Mouse (Mus musculus): ENCODE measurements at regions not wholly inside any gene's neighbourhood (a gene's known extent, or its start where the extent isn't known, plus 50 kb on each side); places are given as distances from the start of the nearest gene placed in this dataset.

GRCm38 (mm10) chr11:32931928-32932327, 107.5 kb upstream of the Smim23 start:
- no peak overlapping the region for H3K4me2 ChIP-seq
- H3K9ac ChIP-seq: no peak overlapping the region
- H3K27ac ChIP-seq: no peak overlapping the region
- no peaks in the 10 kb centered on the region for H3K9me3 ChIP-seq (replicated peaks)
- peaks cover 11% of the 10 kb centered on the region; the same call in 1 of the 2 replicates for H3K27me3 ChIP-seq (replicated peaks)
- H3K36me3 ChIP-seq: no peaks in the 10 kb centered on the region
- ATAC-seq: no peak
- WGBS (ENCODE audit: insufficient replicate concordance): 44% methylated on average over 9 of the region's 9 CpGs
- no peak overlapping the region for H3K4me3 ChIP-seq
- H3K4me1 ChIP-seq: no peaks in the 10 kb centered on the region

GRCm38 (mm10) chr11:32931018-32931417, 106.6 kb upstream of the Smim23 start:
- Histone ChIP-seq H3K4me1 (no peaks in the 10 kb centered on the region), H3K9me3 (replicated peaks) (no peaks in the 10 kb centered on the region), H3K4me2 (no peak overlapping the region), H3K9ac (no peak overlapping the region), H3K27ac (no peak overlapping the region), H3K27me3 (replicated peaks) (peaks cover 20% of the 10 kb centered on the region), H3K4me3 (no peak overlapping the region), H3K36me3 (no peaks in the 10 kb centered on the region)
- no peak for ATAC-seq
- 20% methylated on average over 12 of the region's 14 CpGs for whole genome bisulfite sequencing (ENCODE audit: insufficient replicate concordance)

DNA sequence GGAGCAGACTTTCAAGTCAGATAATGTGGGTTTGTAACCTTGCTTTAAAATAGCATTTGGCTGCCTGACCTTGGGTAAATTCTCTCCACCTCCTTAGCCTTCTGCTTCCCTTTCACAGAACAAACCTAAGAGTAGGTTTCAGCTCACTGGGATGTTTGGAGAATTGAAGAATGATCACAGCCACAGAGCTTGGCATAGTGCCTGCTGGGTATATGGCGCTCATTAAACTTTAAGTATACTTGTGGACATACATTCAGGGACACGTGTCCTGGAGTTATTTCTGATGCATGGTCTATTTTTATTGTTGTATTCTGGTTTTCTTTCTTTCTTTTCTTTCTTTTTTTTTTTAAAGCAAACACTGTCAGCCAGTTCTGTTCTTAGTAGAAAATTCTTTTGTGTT, 104.4 kb upstream of the Smim23 start:
- Histone ChIP-seq H3K4me2 (no peak overlapping the region), H3K4me3 (no peak overlapping the region), H3K27ac (no peak overlapping the region), H3K9me3 (replicated peaks) (no peaks in the 10 kb centered on the region), H3K9ac (no peak overlapping the region), H3K4me1 (no peaks in the 10 kb centered on the region; the same call in 1 of the 2 replicates), H3K27me3 (replicated peaks) (peaks cover 32% of the 10 kb centered on the region), H3K36me3 (no peaks in the 10 kb centered on the region)
- no peak for ATAC-seq
- WGBS (ENCODE audit: insufficient replicate concordance): 67% methylated on average over 2 of the region's 2 CpGs

DNA sequence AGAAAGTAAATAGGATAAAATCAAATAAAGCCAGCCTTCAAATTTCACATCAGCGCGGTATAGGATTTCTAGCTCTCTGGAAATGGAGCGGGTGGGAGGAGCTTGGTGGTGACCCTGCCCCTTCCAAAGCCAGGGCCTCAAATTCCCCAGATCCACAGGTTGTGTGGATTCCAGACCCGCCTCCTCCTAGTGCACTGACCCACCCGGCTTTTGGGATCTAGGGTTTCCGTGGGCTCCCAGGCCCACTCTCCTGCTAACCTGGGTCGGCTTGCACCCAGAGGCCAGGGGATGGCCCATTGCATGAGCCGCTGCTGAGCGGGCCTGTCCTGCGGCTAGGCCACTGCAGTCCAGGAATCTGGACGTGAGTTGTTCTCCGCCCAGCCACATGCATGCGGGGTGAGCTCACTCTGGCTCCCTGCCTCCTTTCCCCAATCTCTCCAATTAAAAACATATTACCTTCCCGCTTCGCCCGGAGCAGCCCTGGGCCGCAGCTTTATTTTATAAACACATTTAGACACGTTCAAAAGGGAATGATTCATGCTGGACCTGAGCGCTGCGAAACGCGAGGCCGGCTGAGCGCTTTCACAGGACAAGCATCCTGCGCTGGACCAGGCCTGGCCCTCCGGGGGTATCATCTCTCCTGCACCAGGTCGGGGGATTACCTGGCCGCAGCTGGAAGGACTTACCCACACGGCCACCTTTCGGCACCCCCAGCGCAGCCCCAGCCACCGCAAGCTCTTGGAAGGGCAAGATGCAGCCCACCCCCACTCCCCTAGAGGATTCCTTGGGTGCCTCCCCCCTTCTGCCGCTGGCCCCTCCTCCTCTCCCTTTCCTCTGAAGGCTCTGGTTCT, 101.2 kb upstream of the Smim23 start:
- H3K4me3 ChIP-seq: 0 out of 2 replicates have a peak overlapping the region, but pooled peaks have one; percentile 10
- ATAC-seq: no peak
- peak overlapping the region; percentile 41 for H3K4me2 ChIP-seq
- H3K9ac ChIP-seq: no peak overlapping the region
- H3K9me3 ChIP-seq (replicated peaks): no peaks in the 10 kb centered on the region
- H3K36me3 ChIP-seq: no peaks in the 10 kb centered on the region
- H3K27me3 ChIP-seq (replicated peaks): peaks cover 32% of the 10 kb centered on the region
- 20% methylated on average over 33 of the region's 33 CpGs for WGBS (ENCODE audit: insufficient replicate concordance)
- H3K27ac ChIP-seq: no peak overlapping the region
- no peaks in the 10 kb centered on the region; the same call in 1 of the 2 replicates for H3K4me1 ChIP-seq

DNA sequence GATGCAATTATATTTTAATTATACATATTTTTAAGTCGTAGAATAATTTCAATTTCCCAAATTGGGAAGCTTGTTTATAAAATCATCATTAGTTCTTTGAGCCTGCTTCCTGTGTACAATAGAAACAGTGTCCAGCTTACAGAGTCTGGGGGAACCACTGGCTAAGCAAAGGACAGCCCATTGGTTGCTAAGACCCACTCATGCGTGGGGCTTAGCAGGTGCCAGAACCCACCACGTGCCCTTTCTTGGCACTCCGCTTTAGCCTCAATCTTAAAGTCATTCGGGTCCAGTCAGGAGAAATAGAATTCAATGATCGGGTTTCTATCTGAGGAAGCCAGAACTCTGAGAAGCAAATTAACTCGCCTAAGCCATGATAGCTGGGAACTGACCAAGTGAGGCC, 100.5 kb upstream of the Smim23 start:
- Histone ChIP-seq H3K27ac (no peak overlapping the region), H3K9ac (no peak overlapping the region), H3K36me3 (no peaks in the 10 kb centered on the region), H3K4me1 (no peaks in the 10 kb centered on the region; the same call in 1 of the 2 replicates), H3K27me3 (replicated peaks) (peaks cover 26% of the 10 kb centered on the region), H3K9me3 (replicated peaks) (no peaks in the 10 kb centered on the region), H3K4me2 (no peak overlapping the region), H3K4me3 (no peak overlapping the region)
- WGBS (ENCODE audit: insufficient replicate concordance): 64% methylated on average over 7 of the region's 7 CpGs
- no peak for ATAC-seq

GRCm38 (mm10) chr11:32913071-32913470, 88.7 kb upstream of the Smim23 start:
- no peaks in the 10 kb centered on the region for H3K4me1 ChIP-seq
- no peaks in the 10 kb centered on the region for H3K27me3 ChIP-seq (replicated peaks)
- no peak for ATAC-seq
- H3K27ac ChIP-seq: no peak overlapping the region
- H3K36me3 ChIP-seq: no peaks in the 10 kb centered on the region
- H3K4me3 ChIP-seq: no peak overlapping the region
- no peaks in the 10 kb centered on the region for H3K9me3 ChIP-seq (replicated peaks)
- H3K4me2 ChIP-seq: no peak overlapping the region
- WGBS (ENCODE audit: insufficient replicate concordance): 60% methylated on average over 3 of the region's 3 CpGs
- no peak overlapping the region for H3K9ac ChIP-seq

DNA sequence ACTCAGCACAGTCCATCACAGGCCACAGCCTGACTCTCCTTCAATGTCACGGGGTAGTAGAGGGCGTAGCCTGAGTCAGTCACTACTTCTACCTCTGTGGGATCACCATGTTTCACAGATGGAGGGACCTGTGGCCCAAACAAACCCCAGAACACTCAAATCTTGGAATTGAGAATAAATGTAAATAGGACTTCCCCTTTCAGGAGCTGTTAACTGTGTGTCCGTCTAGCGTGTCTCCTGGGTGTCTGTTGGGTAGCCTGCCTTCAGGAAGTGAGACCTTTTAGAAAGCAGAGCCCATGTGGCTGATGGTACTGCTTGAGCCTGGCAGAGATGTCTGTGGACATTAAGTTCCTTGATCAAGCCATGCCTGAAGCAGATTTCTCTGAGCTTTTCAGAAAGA, 87.4 kb upstream of the Smim23 start:
- 56% methylated on average over 4 of the region's 4 CpGs for WGBS (ENCODE audit: insufficient replicate concordance)
- Histone ChIP-seq H3K9me3 (replicated peaks) (no peaks in the 10 kb centered on the region), H3K9ac (no peak overlapping the region), H3K27ac (no peak overlapping the region), H3K4me2 (no peak overlapping the region), H3K36me3 (no peaks in the 10 kb centered on the region), H3K27me3 (replicated peaks) (no peaks in the 10 kb centered on the region), H3K4me3 (no peak overlapping the region), H3K4me1 (no peaks in the 10 kb centered on the region)
- ATAC-seq: no peak

DNA sequence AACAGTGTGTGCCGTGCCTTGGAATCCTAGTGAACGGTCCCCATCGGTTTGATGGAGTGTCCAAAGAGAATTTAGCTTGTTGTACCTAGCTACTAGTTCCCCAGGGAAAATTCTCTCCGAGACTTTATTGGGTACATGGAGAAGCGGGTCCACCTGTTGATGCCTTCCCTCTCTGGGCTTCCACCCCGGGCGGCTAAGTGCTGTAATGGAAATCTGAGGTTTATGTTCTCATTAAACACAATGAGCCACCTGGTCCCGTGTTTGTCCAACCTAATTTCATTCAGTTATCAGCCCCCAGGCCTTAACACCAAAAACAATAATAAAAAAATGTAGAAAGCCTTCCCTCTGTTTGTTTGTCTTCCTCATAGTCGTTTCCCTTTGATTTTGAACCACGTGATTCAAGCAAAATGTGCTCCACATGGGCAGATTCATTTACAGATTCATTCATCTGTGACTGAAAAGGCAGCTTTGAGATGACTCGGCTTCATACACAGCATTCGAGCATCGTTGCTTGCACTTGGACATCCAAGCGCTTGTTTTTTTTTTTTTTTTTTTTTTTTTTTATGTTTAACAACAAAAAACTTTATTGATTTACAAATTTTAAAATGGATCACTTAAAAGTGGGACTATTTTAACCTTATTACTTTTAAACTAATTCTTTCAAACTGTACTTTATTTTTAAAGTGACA, 84.5 kb upstream of the Smim23 start:
- ATAC-seq: no peak
- 66% methylated on average over 14 of the region's 14 CpGs for WGBS (ENCODE audit: insufficient replicate concordance)
- Histone ChIP-seq H3K4me1 (no peaks in the 10 kb centered on the region), H3K4me2 (no peak overlapping the region), H3K27ac (no peak overlapping the region), H3K9ac (no peak overlapping the region), H3K4me3 (no peak overlapping the region), H3K27me3 (replicated peaks) (no peaks in the 10 kb centered on the region), H3K9me3 (replicated peaks) (no peaks in the 10 kb centered on the region), H3K36me3 (no peaks in the 10 kb centered on the region)

- Histone ChIP-seq H3K27me3 (replicated peaks) (no peaks in the 10 kb centered on the region), H3K9me3 (replicated peaks) (no peaks in the 10 kb centered on the region), H3K27ac (no peak overlapping the region), H3K4me3 (no peak overlapping the region), H3K36me3 (no peaks in the 10 kb centered on the region), H3K4me1 (no peaks in the 10 kb centered on the region), H3K4me2 (no peak overlapping the region), H3K9ac (no peak overlapping the region)
- 35% methylated on average over 10 of the region's 10 CpGs for WGBS (ENCODE audit: insufficient replicate concordance)
- no peak for ATAC-seq
Measured at GRCm38 (mm10) chr11:32907520-32908233, 83.3 kb upstream of the Smim23 start.

GRCm38 (mm10) chr11:32903970-32904369, 79.6 kb upstream of the Smim23 start:
- no peak overlapping the region for H3K27ac ChIP-seq
- H3K9me3 ChIP-seq (replicated peaks): no peaks in the 10 kb centered on the region
- H3K9ac ChIP-seq: no peak overlapping the region
- no peaks in the 10 kb centered on the region for H3K36me3 ChIP-seq
- H3K4me2 ChIP-seq: no peak overlapping the region
- H3K4me3 ChIP-seq: no peak overlapping the region
- no peaks in the 10 kb centered on the region for H3K27me3 ChIP-seq (replicated peaks)
- no peaks in the 10 kb centered on the region for H3K4me1 ChIP-seq
- no peak for ATAC-seq

- 58% methylated on average over 3 of the region's 3 CpGs for WGBS (ENCODE audit: insufficient replicate concordance)
- no peak overlapping the region for H3K27ac ChIP-seq
- H3K4me1 ChIP-seq: no peaks in the 10 kb centered on the region
- H3K9me3 ChIP-seq (replicated peaks): no peaks in the 10 kb centered on the region
- no peak overlapping the region for H3K4me2 ChIP-seq
- no peaks in the 10 kb centered on the region for H3K27me3 ChIP-seq (replicated peaks)
- no peak overlapping the region for H3K9ac ChIP-seq
- ATAC-seq: no peak
- H3K36me3 ChIP-seq: no peaks in the 10 kb centered on the region
- no peak overlapping the region for H3K4me3 ChIP-seq
Measured at GRCm38 (mm10) chr11:32903389-32903788, 79.0 kb upstream of the Smim23 start.

- Histone ChIP-seq H3K4me1 (no peaks in the 10 kb centered on the region), H3K9me3 (replicated peaks) (no peaks in the 10 kb centered on the region), H3K4me2 (no peak overlapping the region), H3K27ac (no peak overlapping the region), H3K9ac (no peak overlapping the region), H3K27me3 (replicated peaks) (no peaks in the 10 kb centered on the region), H3K4me3 (no peak overlapping the region), H3K36me3 (no peaks in the 10 kb centered on the region)
- ATAC-seq: no peak
- WGBS (ENCODE audit: insufficient replicate concordance): 46% methylated on average over 7 of the region's 10 CpGs
Measured at GRCm38 (mm10) chr11:32902923-32903322, 78.5 kb upstream of the Smim23 start.

Measured in liver, embryonic 12.5 days (tissue).